Mouse (Mus musculus): ENCODE results near the gene Gm28308. TPM values are rescaled to one million over a fixed set of nuclear protein-coding genes. Genes with fewer than 3 reads are reported as not detected.

Gm28308 gene
- polyA plus RNA-seq, 1 experiment, result 0.78 TPM

DNA sequence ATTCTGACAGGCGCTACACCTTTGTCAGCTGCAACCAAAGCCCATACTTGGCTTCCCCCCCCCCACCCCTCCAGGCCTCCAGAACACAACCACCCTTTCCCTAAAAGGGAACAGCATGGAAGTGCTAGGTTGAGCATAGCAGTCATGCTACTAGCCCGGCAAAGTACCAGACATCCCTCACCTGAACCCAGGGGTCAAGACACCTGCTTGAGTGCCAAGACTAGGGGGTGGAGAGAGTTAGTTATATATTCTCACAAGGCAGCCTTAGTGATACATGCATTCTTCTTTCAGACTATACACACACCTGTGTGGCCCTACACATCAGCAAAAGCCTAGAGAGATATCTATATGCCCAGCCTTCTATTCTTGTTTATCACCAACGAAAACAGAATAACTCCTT, 27.3 kb downstream of the Gm28308 start:
- H3K27ac ChIP-seq (ENCODE audit: insufficient read depth, low read depth, low read length), result no peak overlapping the region
- DNase-seq, result peak; percentile 56
- no peaks in the 10 kb centered on the region for H3K27me3 ChIP-seq (replicated peaks; ENCODE audit: control insufficient read depth, insufficient read depth, low read length)
- H3K36me3 ChIP-seq (ENCODE audit: control insufficient read depth, insufficient read depth, low read length), result no peaks in the 10 kb centered on the region
- H3K4me3 ChIP-seq (ENCODE audit: insufficient read depth, low read depth, low read length), result no peak overlapping the region
- peaks cover 41% of the 10 kb centered on the region for H3K4me1 ChIP-seq (ENCODE audit: control insufficient read depth, insufficient read depth, low read length)
- WGBS, result 31% methylated on average over 3 of the region's 3 CpGs
- TF ChIP-seq CTCF (conservative IDR thresholded peaks at IDR 0.05; ENCODE audit: insufficient read depth, insufficient read length, low read depth, low read length) (no peak), POLR2A (IDR thresholded peaks at IDR 0.05; ENCODE audit: low read depth, low read length) (no peak)

DNA sequence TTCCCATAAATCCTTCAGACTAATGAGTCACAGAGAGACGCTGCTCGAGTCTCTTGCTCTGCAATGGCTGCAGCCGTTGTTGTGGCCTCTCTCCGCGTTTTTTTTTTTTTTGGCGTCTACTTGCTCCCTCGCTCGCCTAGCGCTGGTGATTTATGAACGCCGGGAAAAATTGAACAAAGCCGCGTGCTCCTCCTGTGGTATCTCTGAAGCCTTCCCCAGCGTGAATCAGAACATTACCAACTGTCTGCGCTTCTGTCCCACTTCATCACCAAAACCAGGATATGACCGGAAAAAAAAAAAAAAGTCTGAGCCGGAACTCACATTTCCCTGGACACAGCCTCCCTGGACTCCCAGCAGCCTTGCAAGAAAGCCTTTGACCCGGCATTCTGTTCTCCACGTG, 27.9 kb downstream of the Gm28308 start:
- no peaks in the 10 kb centered on the region for H3K36me3 ChIP-seq (ENCODE audit: control insufficient read depth, insufficient read depth, low read length)
- H3K4me3 ChIP-seq (ENCODE audit: insufficient read depth, low read depth, low read length), result no peak overlapping the region
- TF ChIP-seq POLR2A (IDR thresholded peaks at IDR 0.05; ENCODE audit: low read depth, low read length) (no peak), CTCF (conservative IDR thresholded peaks at IDR 0.05; ENCODE audit: insufficient read depth, insufficient read length, low read depth, low read length) (no peak)
- H3K4me1 ChIP-seq (ENCODE audit: control insufficient read depth, insufficient read depth, low read length), result peaks cover 37% of the 10 kb centered on the region
- WGBS, result 16% methylated on average over 19 of the region's 19 CpGs
- no peak overlapping the region for H3K27ac ChIP-seq (ENCODE audit: insufficient read depth, low read depth, low read length)
- H3K27me3 ChIP-seq (replicated peaks; ENCODE audit: control insufficient read depth, insufficient read depth, low read length), result no peaks in the 10 kb centered on the region
- peak; percentile 72 for DNase-seq

DNA sequence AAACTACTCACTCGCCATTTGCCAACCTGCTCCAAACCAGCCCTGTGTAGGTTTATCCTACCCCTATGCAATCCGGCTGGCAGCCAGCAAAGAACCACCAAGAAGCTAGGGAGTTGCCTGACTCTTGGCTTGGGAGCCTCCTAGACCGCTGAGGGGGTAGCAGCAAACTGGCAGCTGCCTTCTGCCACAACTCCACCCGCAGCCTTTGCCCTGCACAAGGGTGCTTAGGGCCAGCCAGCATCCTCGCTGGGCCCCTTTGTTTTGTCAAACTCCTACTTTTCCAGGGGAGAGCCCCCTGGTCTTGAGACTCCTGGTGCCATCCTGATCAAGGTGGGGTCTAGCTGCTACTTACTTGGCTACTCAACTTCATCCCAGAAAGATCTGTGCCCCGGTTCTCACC, 28.5 kb downstream of the Gm28308 start:
- Histone ChIP-seq H3K4me3 (ENCODE audit: insufficient read depth, low read depth, low read length) (no peak overlapping the region), H3K27ac (ENCODE audit: insufficient read depth, low read depth, low read length) (no peak overlapping the region), H3K27me3 (replicated peaks; ENCODE audit: control insufficient read depth, insufficient read depth, low read length) (no peaks in the 10 kb centered on the region), H3K4me1 (ENCODE audit: control insufficient read depth, insufficient read depth, low read length) (peaks cover 35% of the 10 kb centered on the region), H3K36me3 (ENCODE audit: control insufficient read depth, insufficient read depth, low read length) (no peaks in the 10 kb centered on the region)
- peak; percentile 47 for DNase-seq
- WGBS, result 42% methylated on average over 6 of the region's 6 CpGs
- TF ChIP-seq CTCF (conservative IDR thresholded peaks at IDR 0.05; ENCODE audit: insufficient read depth, insufficient read length, low read depth, low read length) (no peak), POLR2A (IDR thresholded peaks at IDR 0.05; ENCODE audit: low read depth, low read length) (no peak)

- DNase-seq, result peak; percentile 92
- peaks cover 38% of the 10 kb centered on the region for H3K4me1 ChIP-seq (ENCODE audit: control insufficient read depth, insufficient read depth, low read length)
Observed at GRCm38 (mm10) chr6:52183311-52184080, 29.6 kb downstream of the Gm28308 start.

DNA sequence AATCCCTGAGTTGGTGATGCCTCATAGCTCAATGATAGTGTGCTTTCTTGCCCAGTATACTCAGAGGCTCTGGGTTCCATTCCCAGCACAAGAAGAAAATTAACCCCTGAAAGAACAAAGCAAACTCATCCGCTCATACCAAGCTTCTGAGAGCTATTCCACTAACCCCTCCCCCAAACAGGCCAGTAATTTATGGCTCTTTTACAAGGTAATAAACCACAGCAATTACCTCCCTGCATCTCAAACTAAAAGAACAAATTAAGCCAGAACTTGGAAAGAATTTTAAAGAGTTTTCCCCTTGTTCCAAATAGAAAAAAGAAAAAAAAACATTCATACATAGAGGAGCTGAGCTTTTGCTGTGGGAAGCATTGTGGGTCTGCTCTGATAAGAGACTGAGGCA, 30.3 kb downstream of the Gm28308 start:
- Histone ChIP-seq H3K4me1 (ENCODE audit: control insufficient read depth, insufficient read depth, low read length) (peaks cover 42% of the 10 kb centered on the region), H3K4me3 (ENCODE audit: insufficient read depth, low read depth, low read length) (no peak overlapping the region), H3K27ac (ENCODE audit: insufficient read depth, low read depth, low read length) (peak overlapping the region; percentile 66), H3K36me3 (ENCODE audit: control insufficient read depth, insufficient read depth, low read length) (no peaks in the 10 kb centered on the region), H3K27me3 (replicated peaks; ENCODE audit: control insufficient read depth, insufficient read depth, low read length) (no peaks in the 10 kb centered on the region)
- no peak for DNase-seq
- 21% methylated on average over 1 of the region's 1 CpGs for WGBS
- no peak for TF ChIP-seq CTCF (conservative IDR thresholded peaks at IDR 0.05; ENCODE audit: insufficient read depth, insufficient read length, low read depth, low read length)
- no peak for TF ChIP-seq POLR2A (IDR thresholded peaks at IDR 0.05; ENCODE audit: low read depth, low read length)

More at GRCm38 (mm10) chr6:52183311-52184080, 29.6 kb downstream of the Gm28308 start:
- 38% methylated on average over 10 of the region's 10 CpGs for WGBS
- Histone ChIP-seq H3K27ac (ENCODE audit: insufficient read depth, low read depth, low read length) (peak overlapping the region; percentile 67), H3K27me3 (replicated peaks; ENCODE audit: control insufficient read depth, insufficient read depth, low read length) (no peaks in the 10 kb centered on the region), H3K36me3 (ENCODE audit: control insufficient read depth, insufficient read depth, low read length) (no peaks in the 10 kb centered on the region), H3K4me3 (ENCODE audit: insufficient read depth, low read depth, low read length) (no peak overlapping the region)
- TF ChIP-seq POLR2A (IDR thresholded peaks at IDR 0.05; ENCODE audit: low read depth, low read length) (no peak), CTCF (conservative IDR thresholded peaks at IDR 0.05; ENCODE audit: insufficient read depth, insufficient read length, low read depth, low read length) (no peak)

DNA sequence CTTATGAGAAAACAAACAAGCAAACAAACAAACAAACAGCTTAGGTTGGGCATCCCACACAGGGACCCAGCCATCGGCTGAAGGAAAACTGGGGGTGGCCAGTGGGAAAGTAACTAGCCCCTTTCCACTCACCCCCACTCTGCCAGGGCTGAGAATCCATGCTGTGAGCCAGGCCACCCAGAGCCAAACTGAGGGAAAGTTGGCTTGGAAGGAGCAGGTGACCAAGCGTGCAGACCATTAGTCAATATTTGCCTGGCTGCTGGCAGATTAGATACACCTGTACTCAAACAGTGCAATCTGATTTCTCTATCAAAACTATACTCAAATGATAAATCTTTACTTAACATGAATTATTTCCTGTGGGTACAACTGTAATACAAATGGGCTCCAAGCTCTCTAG, 31.1 kb downstream of the Gm28308 start:
- Histone ChIP-seq H3K4me1 (ENCODE audit: control insufficient read depth, insufficient read depth, low read length) (peaks cover 44% of the 10 kb centered on the region), H3K27ac (ENCODE audit: insufficient read depth, low read depth, low read length) (no peak overlapping the region; the same call in 1 of the 2 replicates), H3K36me3 (ENCODE audit: control insufficient read depth, insufficient read depth, low read length) (no peaks in the 10 kb centered on the region), H3K4me3 (ENCODE audit: insufficient read depth, low read depth, low read length) (no peak overlapping the region), H3K27me3 (replicated peaks; ENCODE audit: control insufficient read depth, insufficient read depth, low read length) (no peaks in the 10 kb centered on the region)
- WGBS, result 46% methylated on average over 2 of the region's 2 CpGs
- peak; percentile 77 for DNase-seq
- TF ChIP-seq CTCF (conservative IDR thresholded peaks at IDR 0.05; ENCODE audit: insufficient read depth, insufficient read length, low read depth, low read length), result no peak
- TF ChIP-seq POLR2A (IDR thresholded peaks at IDR 0.05; ENCODE audit: low read depth, low read length), result no peak

GRCm38 (mm10) chr6:52180726-52181125, 32.4 kb downstream of the Gm28308 start:
- no peak overlapping the region for H3K27ac ChIP-seq (ENCODE audit: insufficient read depth, low read depth, low read length)
- no peaks in the 10 kb centered on the region for H3K36me3 ChIP-seq (ENCODE audit: control insufficient read depth, insufficient read depth, low read length)
- 51% methylated on average over 3 of the region's 3 CpGs for WGBS
- TF ChIP-seq POLR2A (IDR thresholded peaks at IDR 0.05; ENCODE audit: low read depth, low read length) (no peak), CTCF (conservative IDR thresholded peaks at IDR 0.05; ENCODE audit: insufficient read depth, insufficient read length, low read depth, low read length) (no peak)
- peaks cover 44% of the 10 kb centered on the region for H3K4me1 ChIP-seq (ENCODE audit: control insufficient read depth, insufficient read depth, low read length)
- no peak overlapping the region for H3K4me3 ChIP-seq (ENCODE audit: insufficient read depth, low read depth, low read length)
- no peak for DNase-seq
- H3K27me3 ChIP-seq (replicated peaks; ENCODE audit: control insufficient read depth, insufficient read depth, low read length), result no peaks in the 10 kb centered on the region

Data from kidney, adult 2 months (tissue).